ENCODE assay signal across 11 mouse cellular contexts in genomic region chr19:42202467-42202866, GRCm38 (mm10). TPM values are rescaled to one million over a fixed set of nuclear protein-coding genes. Genes with fewer than 3 reads are reported as not detected.
A peak's percentile ranks its signal among the peaks of the same experiment; 100 is the strongest.
DNase-seq lines count a peak whose midpoint lies in the region; ATAC-seq and TF ChIP-seq lines count a peak whose summit lies in the region.
"Had no signal": no experiment of that assay in that cellular context is flagged by ENCODE, and none has a peak within 500 bp of the region (broad histone marks: within the 10 kb centered on the region; RNA-seq: fewer than 3 reads in every experiment).

No protein-coding gene starts in this region.

- TF ChIP-seq CTCF in stomach, postnatal 0 days (IDR thresholded peaks at IDR 0.05; ENCODE audit: low read depth) = no peak

- H3K9me3 ChIP-seq in heart, embryonic 14.5 days (ENCODE audit: control insufficient read depth, low read length) = no peaks in the 10 kb centered on the region
- H3K9me3 ChIP-seq in stomach, embryonic 14.5 days (ENCODE audit: control insufficient read depth, low read depth, low read length) = no peaks in the 10 kb centered on the region
- no peaks in the 10 kb centered on the region for H3K9me3 ChIP-seq in stomach, postnatal 0 days (ENCODE audit: control insufficient read depth, low read length)
- no peaks in the 10 kb centered on the region for H3K9me3 ChIP-seq in hindbrain, embryonic 15.5 days
- no peaks in the 10 kb centered on the region for H3K9me3 ChIP-seq in stomach, embryonic 16.5 days (replicated peaks; ENCODE audit: control insufficient read depth, low read length)
- H3K9me3 ChIP-seq: liver, embryonic 13.5 days; midbrain, embryonic 10.5 days had no signal

- WGBS in heart, embryonic 14.5 days = 22% methylated on average over 8 of the region's 8 CpGs
- 34% methylated on average over 8 of the region's 8 CpGs for WGBS in stomach, embryonic 14.5 days
- WGBS in stomach, postnatal 0 days = 36% methylated on average over 8 of the region's 8 CpGs
- WGBS in hindbrain, embryonic 15.5 days = 40% methylated on average over 8 of the region's 8 CpGs
- WGBS in stomach, embryonic 16.5 days = 33% methylated on average over 8 of the region's 8 CpGs

- H3K36me3 ChIP-seq in heart, embryonic 14.5 days (ENCODE audit: control insufficient read depth, insufficient read depth, low read length) = no peaks in the 10 kb centered on the region
- no peaks in the 10 kb centered on the region for H3K36me3 ChIP-seq in stomach, embryonic 14.5 days (ENCODE audit: control insufficient read depth, insufficient read depth, low read length)
- no peaks in the 10 kb centered on the region for H3K36me3 ChIP-seq in stomach, postnatal 0 days (ENCODE audit: control insufficient read depth, insufficient read depth, low read length)
- H3K36me3 ChIP-seq in hindbrain, embryonic 15.5 days = no peaks in the 10 kb centered on the region
- no peaks in the 10 kb centered on the region for H3K36me3 ChIP-seq in stomach, embryonic 16.5 days (ENCODE audit: control insufficient read depth, insufficient read depth, low read length)
- H3K36me3 ChIP-seq: liver, embryonic 13.5 days; midbrain, embryonic 10.5 days had no signal

- peak overlapping the region in 1 of 2 experiments; percentile 30; a peak in 3 of 4 replicates for H3K4me3 ChIP-seq in heart, embryonic 14.5 days (ENCODE audit: control insufficient read depth in 1 of 2, insufficient read depth in 1 of 2, low read depth in 1 of 2, low read length in 2 of 2)
- H3K4me3 ChIP-seq in stomach, embryonic 14.5 days (ENCODE audit: low read depth, low read length) = peak overlapping the region; percentile 17; the same call in 1 of the 2 replicates
- H3K4me3 ChIP-seq in stomach, postnatal 0 days (ENCODE audit: low read depth, low read length) = no peak overlapping the region
- H3K4me3 ChIP-seq in hindbrain, embryonic 15.5 days = peak overlapping the region; percentile 30; the same call in 1 of the 2 replicates
- H3K4me3 ChIP-seq in stomach, embryonic 16.5 days (replicated peaks; ENCODE audit: low read length) = no peak overlapping the region; the same call in 1 of the 2 replicates

- 0 out of 2 replicates have a peak, but pooled peaks have one; percentile 33 for ATAC-seq in heart, embryonic 14.5 days (ENCODE audit: insufficient number of reproducible peaks, insufficient read depth, low FRiP score, low read depth)
- no peak for ATAC-seq in stomach, embryonic 14.5 days (ENCODE audit: insufficient number of reproducible peaks, insufficient read depth, low FRiP score, low read depth)
- ATAC-seq in stomach, postnatal 0 days (ENCODE audit: low FRiP score, low TSS enrichment) = no peak
- no peak for ATAC-seq in hindbrain, embryonic 15.5 days (ENCODE audit: low FRiP score, low read depth)
- ATAC-seq in stomach, embryonic 16.5 days (ENCODE audit: insufficient read depth, low FRiP score) = no peak

- H3K27me3 ChIP-seq in heart, embryonic 14.5 days (ENCODE audit: control insufficient read depth, insufficient read depth, low read length) = peaks cover 66% of the 10 kb centered on the region
- H3K27me3 ChIP-seq in stomach, embryonic 14.5 days (ENCODE audit: control insufficient read depth, insufficient read depth, low read length) = peaks cover 37% of the 10 kb centered on the region
- peaks cover 15% of the 10 kb centered on the region; the same call in 1 of the 2 replicates for H3K27me3 ChIP-seq in stomach, postnatal 0 days (ENCODE audit: control insufficient read depth, insufficient read depth, low read length)
- H3K27me3 ChIP-seq in hindbrain, embryonic 15.5 days = peaks cover 57% of the 10 kb centered on the region
- H3K27me3 ChIP-seq in stomach, embryonic 16.5 days (ENCODE audit: control insufficient read depth, insufficient read depth, low read length) = peaks cover 48% of the 10 kb centered on the region

- no peak overlapping the region for H3K9ac ChIP-seq in heart, embryonic 14.5 days (ENCODE audit: low read length)
- no peak overlapping the region for H3K9ac ChIP-seq in stomach, embryonic 14.5 days (replicated peaks; ENCODE audit: low read depth, low read length)
- H3K9ac ChIP-seq in stomach, postnatal 0 days (ENCODE audit: low read length) = no peak overlapping the region
- H3K9ac ChIP-seq in hindbrain, embryonic 15.5 days = no peak overlapping the region
- no peak overlapping the region for H3K9ac ChIP-seq in stomach, embryonic 16.5 days (ENCODE audit: low read length)
- H3K9ac ChIP-seq: liver, embryonic 13.5 days had no signal

- TF ChIP-seq EP300 in stomach, postnatal 0 days (optimal IDR thresholded peaks at IDR 0.05) = no peak

- no peak for DNase-seq in heart, adult 8-10 months (ENCODE audit: low spot score)
- no peak for DNase-seq in stomach, postnatal 0 days (ENCODE audit: low spot score)
- no peak for DNase-seq in lung, postnatal 25 days (ENCODE audit: low spot score)
- DNase-seq in left cerebral cortex, adult 18-20 months (ENCODE audit: low spot score in 2 of 2) = no peak
- DNase-seq: liver, embryonic 13.5 days had no signal

- peak overlapping the region; percentile 61 for H3K4me2 ChIP-seq in heart, embryonic 14.5 days (ENCODE audit: low read length)
- peak overlapping the region; percentile 40; the same call in 1 of the 2 replicates for H3K4me2 ChIP-seq in stomach, embryonic 14.5 days (replicated peaks; ENCODE audit: low read depth, low read length)
- no peak overlapping the region for H3K4me2 ChIP-seq in stomach, postnatal 0 days (replicated peaks; ENCODE audit: low read depth)
- peak overlapping the region; percentile 55; the same call in 1 of the 2 replicates for H3K4me2 ChIP-seq in hindbrain, embryonic 15.5 days
- H3K4me2 ChIP-seq in stomach, embryonic 16.5 days (ENCODE audit: low read depth, low read length) = peak overlapping the region; percentile 40; the same call in 1 of the 2 replicates

- peaks cover 2 to 6% of the 10 kb centered on the region in 2 experiments; a peak in 2 of 4 replicates for H3K4me1 ChIP-seq in heart, embryonic 14.5 days (ENCODE audit: control insufficient read depth in 2 of 2, insufficient read depth in 2 of 2, low read length in 2 of 2)
- H3K4me1 ChIP-seq in stomach, embryonic 14.5 days (ENCODE audit: control insufficient read depth, insufficient read depth, low read length) = no peaks in the 10 kb centered on the region
- no peaks in the 10 kb centered on the region for H3K4me1 ChIP-seq in stomach, postnatal 0 days (replicated peaks; ENCODE audit: control insufficient read depth, insufficient read depth)
- H3K4me1 ChIP-seq in hindbrain, embryonic 15.5 days (replicated peaks) = peaks cover 20% of the 10 kb centered on the region
- H3K4me1 ChIP-seq in stomach, embryonic 16.5 days (ENCODE audit: control insufficient read depth, insufficient read depth, low read length) = peaks cover 6% of the 10 kb centered on the region; the same call in 1 of the 2 replicates

- no peak overlapping the region for H3K27ac ChIP-seq in heart, embryonic 14.5 days (replicated peaks in 1 of 2; ENCODE audit: control insufficient read depth in 1 of 2, insufficient read depth in 1 of 2, low read depth in 2 of 2, low read length in 2 of 2)
- H3K27ac ChIP-seq in stomach, embryonic 14.5 days (ENCODE audit: low read length) = no peak overlapping the region
- no peak overlapping the region for H3K27ac ChIP-seq in stomach, postnatal 0 days (replicated peaks)
- H3K27ac ChIP-seq in hindbrain, embryonic 15.5 days (replicated peaks) = no peak overlapping the region
- no peak overlapping the region for H3K27ac ChIP-seq in stomach, embryonic 16.5 days (ENCODE audit: low read length)
- H3K27ac ChIP-seq: liver, embryonic 13.5 days; midbrain, embryonic 10.5 days had no signal

RNA-seq across cellular contexts. Expression of gene Sfrp5, which starts 0.4 kb away (rescaled TPM):
- polyA plus RNA-seq in heart, embryonic 14.5 days (2014; fragmentation: Nextera tagmentation; extraction: Ambion mirVana) = 4.3 and 4.4 TPM in 2 replicates
- 10 to 100 TPM in 1 of 4 experiments, 1 to 10 TPM in 3; 5.6 to 11.1 (median 6.1) TPM for total RNA-seq in heart, adult 8-10 months (2022)
- 11.1 and 13.0 TPM in 2 replicates for polyA plus RNA-seq in stomach, embryonic 14.5 days (2014; fragmentation: Nextera tagmentation; extraction: Ambion mirVana)
- polyA plus RNA-seq in stomach, postnatal 0 days (2015; fragmentation: Nextera tagmentation; extraction: Ambion mirVana) = 0.55 and 0.74 TPM in 2 replicates
- 3.2 and 4.0 TPM in 2 replicates for polyA plus RNA-seq in hindbrain, embryonic 15.5 days (2015; fragmentation: Nextera tagmentation; extraction: Ambion mirVana)
- 6.7 and 6.9 TPM in 2 replicates for polyA plus RNA-seq in stomach, embryonic 16.5 days (2015; fragmentation: Nextera tagmentation; extraction: Ambion mirVana)
- 1 to 10 TPM in 1 of 2 experiments, under 1 TPM in 1; 0.49 to 2.1 TPM for total RNA-seq in left cerebral cortex, adult 18-20 months (2021)
- total RNA-seq: granulocyte monocyte progenitor cell, adult 5-6 weeks had no signal

RNA-seq across cellular contexts. Expression of gene Zfyve27, which starts 38.7 kb away (rescaled TPM):
- 14.7 and 15.7 TPM in 2 replicates for polyA plus RNA-seq in heart, embryonic 14.5 days (2014; fragmentation: Nextera tagmentation; extraction: Ambion mirVana)
- total RNA-seq in heart, adult 8-10 months (2022) = 10 to 100 TPM; 16.8 to 25.4 (median 21.6) TPM
- 15.7 and 20.0 TPM in 2 replicates for polyA plus RNA-seq in stomach, embryonic 14.5 days (2014; fragmentation: Nextera tagmentation; extraction: Ambion mirVana)
- polyA plus RNA-seq in stomach, postnatal 0 days (2015; fragmentation: Nextera tagmentation; extraction: Ambion mirVana) = 14.1 and 15.3 TPM in 2 replicates
- 60.0 and 65.0 TPM in 2 replicates for polyA plus RNA-seq in hindbrain, embryonic 15.5 days (2015; fragmentation: Nextera tagmentation; extraction: Ambion mirVana)
- polyA plus RNA-seq in stomach, embryonic 16.5 days (2015; fragmentation: Nextera tagmentation; extraction: Ambion mirVana) = 23.8 and 24.5 TPM in 2 replicates
- 10 to 100 TPM; 78.2 to 85.1 TPM for total RNA-seq in left cerebral cortex, adult 18-20 months (2021)

RNA-seq across cellular contexts. Expression of gene Golga7b, which starts 44.9 kb away (rescaled TPM):
- 0.11 and 0.34 TPM in 2 replicates for polyA plus RNA-seq in heart, embryonic 14.5 days (2014; fragmentation: Nextera tagmentation; extraction: Ambion mirVana)
- total RNA-seq in heart, adult 8-10 months (2022) = 1 to 10 TPM in 1 of 4 experiments, under 1 TPM in 3; 0.46 to 1.0 (median 0.75) TPM
- 0.83 and 0.97 TPM in 2 replicates for polyA plus RNA-seq in stomach, embryonic 14.5 days (2014; fragmentation: Nextera tagmentation; extraction: Ambion mirVana)
- polyA plus RNA-seq in stomach, postnatal 0 days (2015; fragmentation: Nextera tagmentation; extraction: Ambion mirVana) = 0.82 and 0.85 TPM in 2 replicates
- 61.7 and 68.4 TPM in 2 replicates for polyA plus RNA-seq in hindbrain, embryonic 15.5 days (2015; fragmentation: Nextera tagmentation; extraction: Ambion mirVana)
- 1.1 and 1.2 TPM in 2 replicates for polyA plus RNA-seq in stomach, embryonic 16.5 days (2015; fragmentation: Nextera tagmentation; extraction: Ambion mirVana)
- total RNA-seq in left cerebral cortex, adult 18-20 months (2021) = 100 to 1,000 TPM; 112 to 119 TPM
- total RNA-seq: granulocyte monocyte progenitor cell, adult 5-6 weeks had no signal

RNA-seq across cellular contexts. Expression of gene Marveld1, which starts 55.3 kb away (rescaled TPM):
- 17.8 and 25.0 TPM in 2 replicates for polyA plus RNA-seq in heart, embryonic 14.5 days (2014; fragmentation: Nextera tagmentation; extraction: Ambion mirVana)
- total RNA-seq in heart, adult 8-10 months (2022) = 10 to 100 TPM; 19.4 to 22.3 (median 20.0) TPM
- 13.2 and 15.6 TPM in 2 replicates for polyA plus RNA-seq in stomach, embryonic 14.5 days (2014; fragmentation: Nextera tagmentation; extraction: Ambion mirVana)
- polyA plus RNA-seq in stomach, postnatal 0 days (2015; fragmentation: Nextera tagmentation; extraction: Ambion mirVana) = 15.3 and 23.6 TPM in 2 replicates
- 4.3 and 4.6 TPM in 2 replicates for polyA plus RNA-seq in hindbrain, embryonic 15.5 days (2015; fragmentation: Nextera tagmentation; extraction: Ambion mirVana)
- 8.7 and 8.9 TPM in 2 replicates for polyA plus RNA-seq in stomach, embryonic 16.5 days (2015; fragmentation: Nextera tagmentation; extraction: Ambion mirVana)
- 1 to 10 TPM; 8.3 to 8.6 TPM for total RNA-seq in left cerebral cortex, adult 18-20 months (2021)

Comparison
In these comparisons a context has a peak if more than half of its experiments do, and no peak if none do; other contexts are left out.
1. H3K4me3 ChIP-seq: peak in stomach, embryonic 14.5 days (single experiment) and hindbrain, embryonic 15.5 days (single experiment); none in stomach, postnatal 0 days (single experiment) and stomach, embryonic 16.5 days (single experiment).
2. RNA of gene Golga7b, which starts 44.9 kb away (polyA plus RNA-seq): 61.7 to 68.4 TPM in hindbrain, embryonic 15.5 days; 1.1 to 1.2 TPM in stomach, embryonic 16.5 days, 0.83 to 0.97 TPM in stomach, embryonic 14.5 days, 0.82 to 0.85 TPM in stomach, postnatal 0 days and 0.11 to 0.34 TPM in heart, embryonic 14.5 days; every median in the first group is over 10 times any median in the second.